Mouse (Mus musculus) cortical plate, adult 2 months (tissue): ENCODE results near the gene Rnf121. TPM values are rescaled to one million over a fixed set of nuclear protein-coding genes. Genes with fewer than 3 reads are reported as not detected.
A peak's percentile ranks its signal among the peaks of the same experiment; 100 is the strongest.

ENCODE experiments used
- H3K27ac ChIP-seq: fragments of 200-500 bp; 2 replicates; pipeline ENCODE4 v1.5.1; 2012; ENCODE audit warnings: low read length, control low read depth, inconsistent platforms; ENCODE audit not compliant: insufficient read depth
- H3K4me1 ChIP-seq: fragments of 200-500 bp; 2 replicates; pipeline ENCODE4 v1.6.1; 2011; ENCODE audit warnings: low read length; ENCODE audit not compliant: control insufficient read depth, insufficient read depth
- H3K4me3 ChIP-seq: fragments of 200-500 bp; 2 replicates; pipeline ENCODE4 v1.5.1; 2011; ENCODE audit warnings: mild to moderate bottlenecking, low read length, control low read depth; ENCODE audit not compliant: insufficient read depth
- CTCF ChIP-seq: fragments of 200-500 bp; IDR thresholded peaks from 2 replicates; pipeline ENCODE4 v1.5.1; 2011; ENCODE audit warnings: mild to moderate bottlenecking, control low read depth, low read length; ENCODE audit not compliant: insufficient read depth; ENCODE audit errors: extremely low read depth
- POLR2A ChIP-seq: fragments of 200-500 bp; IDR thresholded peaks from 2 replicates; pipeline ENCODE4 v1.6.1; 2011; ENCODE audit warnings: mild to moderate bottlenecking, low read length, control low read depth; ENCODE audit not compliant: insufficient read depth; ENCODE audit errors: extremely low read depth
- polyA plus RNA-seq: library from polyadenylated mRNA; depleted of rRNA; stranded (reverse); fragments of >200 nt; gene quantifications from 2 replicates; pipeline ENCODE4 v1.2.3, GENCODE M21; 2012

Rnf121 gene
- polyA plus RNA-seq, 1 experiment = 59.4 TPM

GRCm38 (mm10) chr7:102011855-102012254, 53.4 kb downstream of the Rnf121 start:
- TF ChIP-seq POLR2A (no peak), CTCF (no peak)
- Histone ChIP-seq H3K27ac (no peak overlapping the region), H3K4me3 (no peak overlapping the region), H3K4me1 (peaks cover 2% of the 10 kb centered on the region; the same call in 1 of the 2 replicates)

- H3K27ac ChIP-seq = no peak overlapping the region
Observed at GRCm38 (mm10) chr7:102006520-102006919, 58.7 kb downstream of the Rnf121 start.

GRCm38 (mm10) chr7:102000921-102001630, 64.2 kb downstream of the Rnf121 start:
- H3K4me3 ChIP-seq = no peak overlapping the region
- H3K4me1 ChIP-seq = 0 out of 2 replicates have a peak, but pooled peaks cover 3% of the 10 kb centered on the region
- no peak for TF ChIP-seq CTCF
- TF ChIP-seq POLR2A = no peak
- H3K27ac ChIP-seq = peak overlapping the region; percentile 27; the same call in 1 of the 2 replicates

More at GRCm38 (mm10) chr7:102006520-102006919, 58.7 kb downstream of the Rnf121 start:
- TF ChIP-seq POLR2A (no peak), CTCF (no peak)
- H3K4me1 ChIP-seq = peaks cover 2% of the 10 kb centered on the region; the same call in 1 of the 2 replicates
- H3K4me3 ChIP-seq = no peak overlapping the region

- TF ChIP-seq CTCF (no peak), POLR2A (no peak)
- Histone ChIP-seq H3K27ac (no peak overlapping the region), H3K4me1 (0 out of 2 replicates have a peak, but pooled peaks cover 3% of the 10 kb centered on the region), H3K4me3 (no peak overlapping the region)
Observed at GRCm38 (mm10) chr7:102000296-102000695, 65.0 kb downstream of the Rnf121 start.

GRCm38 (mm10) chr7:101999461-102000151, 65.7 kb downstream of the Rnf121 start:
- no peak overlapping the region for H3K4me3 ChIP-seq
- H3K4me1 ChIP-seq = 0 out of 2 replicates have a peak, but pooled peaks cover 3% of the 10 kb centered on the region
- peak overlapping the region; percentile 64 for H3K27ac ChIP-seq
- TF ChIP-seq CTCF (no peak), POLR2A (no peak)

DNA sequence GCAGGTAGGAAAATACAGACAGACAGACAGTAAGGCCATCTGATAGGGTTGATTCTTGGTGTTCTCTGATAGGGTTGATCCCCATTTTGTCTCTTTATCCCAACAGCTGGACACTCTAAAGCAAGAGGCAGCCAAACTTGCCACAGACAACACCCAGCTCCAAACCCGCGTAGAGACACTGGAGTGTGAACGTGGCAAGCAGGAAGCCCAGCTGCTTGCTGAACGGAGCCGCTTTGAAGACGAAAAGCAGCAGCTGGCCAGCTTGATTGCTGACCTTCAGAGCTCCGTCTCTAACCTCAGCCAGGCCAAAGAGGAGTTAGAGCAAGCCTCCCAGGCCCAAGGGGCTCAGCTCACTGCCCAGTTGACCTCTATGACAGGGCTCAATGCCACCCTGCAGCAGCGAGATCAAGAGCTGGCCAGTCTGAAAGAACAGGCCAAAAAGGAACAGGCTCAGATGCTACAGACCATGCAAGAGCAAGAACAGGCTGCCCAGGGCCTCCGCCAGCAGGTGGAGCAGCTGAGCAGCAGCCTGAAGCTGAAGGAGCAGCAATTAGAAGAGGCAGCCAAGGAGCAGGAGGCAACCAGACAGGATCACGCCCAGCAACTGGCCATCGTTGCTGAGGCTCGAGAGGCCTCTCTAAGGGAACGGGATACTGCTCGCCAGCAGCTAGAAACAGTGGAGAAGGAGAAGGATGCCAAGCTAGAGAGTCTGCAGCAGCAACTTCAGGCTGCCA, 66.9 kb downstream of the Rnf121 start:
- Histone ChIP-seq H3K4me1 (0 out of 2 replicates have a peak, but pooled peaks cover 3% of the 10 kb centered on the region), H3K27ac (no peak overlapping the region), H3K4me3 (no peak overlapping the region)
- TF ChIP-seq POLR2A (no peak), CTCF (peak; percentile 95)

DNA sequence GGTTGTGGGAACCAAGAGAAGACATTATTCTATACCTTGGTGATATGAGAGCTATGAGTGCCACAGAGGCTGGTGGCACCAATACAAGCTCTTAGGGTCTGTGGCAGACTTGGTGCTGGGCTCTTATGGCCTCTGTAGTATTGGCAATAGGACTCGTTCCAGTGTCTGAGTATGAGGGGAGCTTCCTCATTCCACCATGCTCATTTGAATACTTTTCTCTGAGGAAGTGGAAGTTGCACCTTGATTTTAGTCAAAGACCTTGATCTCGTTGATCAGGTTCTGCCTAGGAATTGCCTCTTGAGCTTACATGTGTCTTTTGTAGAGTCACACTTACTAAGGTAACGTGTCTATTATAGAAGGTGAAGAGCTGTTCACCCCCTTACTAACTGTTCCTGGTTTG, 71.0 kb downstream of the Rnf121 start:
- Histone ChIP-seq H3K27ac (no peak overlapping the region), H3K4me3 (no peak overlapping the region)
- TF ChIP-seq CTCF = no peak
- no peak for TF ChIP-seq POLR2A

DNA sequence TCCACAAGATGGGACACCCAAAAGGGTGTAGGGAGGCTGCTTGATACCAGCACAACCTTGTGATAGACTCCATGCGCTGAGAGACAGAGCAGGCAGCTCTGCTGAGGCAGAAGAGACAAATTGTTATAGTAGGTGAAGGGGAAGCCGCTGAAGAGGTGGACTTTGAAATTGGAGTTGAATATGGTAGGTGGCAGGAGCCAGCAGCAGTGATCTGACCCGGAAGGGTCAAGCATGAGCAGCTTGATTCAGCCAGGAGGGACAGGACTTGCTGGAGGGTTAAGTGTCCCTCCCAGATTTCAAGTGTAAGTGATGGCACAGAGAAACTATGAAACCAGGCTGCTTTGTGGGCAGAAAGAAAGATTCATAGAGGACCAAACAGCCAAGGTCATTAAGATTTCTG, 80.2 kb downstream of the Rnf121 start:
- Histone ChIP-seq H3K27ac (no peak overlapping the region), H3K4me1 (no peaks in the 10 kb centered on the region), H3K4me3 (no peak overlapping the region)
- TF ChIP-seq POLR2A = no peak
- no peak for TF ChIP-seq CTCF

More for the DNA sequence above, 71.0 kb downstream of the Rnf121 start:
- no peaks in the 10 kb centered on the region for H3K4me1 ChIP-seq

GRCm38 (mm10) chr7:101982735-101983134, 82.5 kb downstream of the Rnf121 start:
- Histone ChIP-seq H3K4me3 (no peak overlapping the region), H3K4me1 (no peaks in the 10 kb centered on the region), H3K27ac (no peak overlapping the region)
- no peak for TF ChIP-seq CTCF
- no peak for TF ChIP-seq POLR2A
